Mouse (Mus musculus): ENCODE measurements around the gene Palm. TPM values are rescaled to one million over a fixed set of nuclear protein-coding genes. Genes with fewer than 3 reads are reported as not detected.
A peak's percentile ranks its signal among the peaks of the same experiment; 100 is the strongest.

Palm gene
- polyA plus RNA-seq, 1 experiment from 2014 or later, result 132 TPM

DNA sequence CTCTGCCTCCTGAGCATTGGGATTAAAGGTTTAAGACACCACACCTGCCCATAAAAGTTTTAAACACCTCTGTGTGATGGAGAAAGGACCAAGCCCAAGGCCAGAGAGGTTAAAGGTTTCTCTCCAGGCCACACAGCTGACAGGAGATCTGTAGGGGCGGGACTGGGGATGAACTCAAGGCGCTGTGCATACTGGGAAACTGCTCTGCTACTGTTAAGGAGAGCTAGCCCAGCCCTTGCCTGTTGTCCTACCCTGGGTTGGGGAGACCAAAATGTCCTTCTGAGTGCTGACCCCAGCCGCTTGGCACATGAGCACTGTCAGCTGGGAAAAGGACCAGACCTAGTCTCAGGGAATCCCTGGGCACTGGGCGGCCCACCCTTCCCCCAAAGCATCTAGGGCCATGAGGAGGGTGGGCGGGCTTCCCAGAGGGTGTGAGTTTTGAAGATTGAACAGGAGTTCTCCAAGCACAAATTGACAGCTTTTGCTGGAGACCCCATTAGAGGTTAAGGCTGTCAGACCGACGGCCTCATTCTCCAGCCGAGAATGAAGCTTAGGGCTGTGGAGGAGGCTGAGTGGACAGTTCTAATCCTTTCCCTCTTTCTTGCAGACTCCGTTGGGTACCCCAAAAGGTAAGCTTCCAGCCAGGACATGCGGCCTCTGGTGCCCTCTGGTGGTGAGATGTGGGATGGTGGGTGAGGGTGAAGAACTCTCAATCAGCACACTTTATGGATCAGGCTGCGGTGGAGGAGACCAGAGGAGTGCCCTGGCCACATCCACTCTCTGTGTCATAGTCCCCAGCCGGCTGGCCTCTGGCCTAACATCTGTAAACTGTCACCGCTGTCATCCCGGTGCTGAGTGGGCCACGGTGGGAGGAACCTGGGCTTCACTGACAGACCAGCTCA lies 18.6 kb downstream of the Palm start:
- WGBS, result 34% methylated on average over 15 of the region's 15 CpGs
- peaks cover 4% of the 10 kb centered on the region; the same call in 1 of the 2 replicates for H3K36me3 ChIP-seq (ENCODE audit: control insufficient read depth, insufficient read depth, low read length)
- no peak overlapping the region for H3K9ac ChIP-seq (ENCODE audit: low read depth, low read length)

GRCm38 (mm10) chr10:79814271-79814842 lies 21.0 kb downstream of the Palm start:
- 85% methylated on average over 5 of the region's 5 CpGs for WGBS
- Histone ChIP-seq H3K4me2 (replicated peaks; ENCODE audit: low read depth, low read length) (no peak overlapping the region), H3K4me1 (replicated peaks; ENCODE audit: control insufficient read depth, insufficient read depth, low read length) (no peaks in the 10 kb centered on the region), H3K36me3 (ENCODE audit: control insufficient read depth, insufficient read depth, low read length) (peaks cover 8% of the 10 kb centered on the region), H3K4me3 (ENCODE audit: low read depth, low read length) (no peak overlapping the region), H3K27me3 (ENCODE audit: control insufficient read depth, insufficient read depth, low read length) (no peaks in the 10 kb centered on the region), H3K27ac (ENCODE audit: low read depth, low read length) (no peak overlapping the region), H3K9me3 (ENCODE audit: control insufficient read depth, low read length) (no peaks in the 10 kb centered on the region), H3K9ac (ENCODE audit: low read depth, low read length) (no peak overlapping the region)
- ATAC-seq (ENCODE audit: low FRiP score) (no peak), DNase-seq (ENCODE audit: low spot score) (no peak)

More for the DNA sequence above, 18.6 kb downstream of the Palm start:
- H3K4me1 ChIP-seq (replicated peaks; ENCODE audit: control insufficient read depth, insufficient read depth, low read length), result no peaks in the 10 kb centered on the region
- H3K27me3 ChIP-seq (ENCODE audit: control insufficient read depth, insufficient read depth, low read length), result no peaks in the 10 kb centered on the region
- ATAC-seq (ENCODE audit: low FRiP score) (peak; percentile 63), DNase-seq (ENCODE audit: low spot score) (peak; percentile 89)
- H3K4me2 ChIP-seq (replicated peaks; ENCODE audit: low read depth, low read length), result no peak overlapping the region
- H3K27ac ChIP-seq (ENCODE audit: low read depth, low read length), result peak overlapping the region; percentile 40; the same call in 1 of the 2 replicates
- no peak overlapping the region for H3K4me3 ChIP-seq (ENCODE audit: low read depth, low read length)
- no peaks in the 10 kb centered on the region for H3K9me3 ChIP-seq (ENCODE audit: control insufficient read depth, low read length)

- H3K27ac ChIP-seq (ENCODE audit: low read depth, low read length), result no peak overlapping the region
- H3K4me3 ChIP-seq (ENCODE audit: low read depth, low read length), result no peak overlapping the region
- no peak overlapping the region for H3K9ac ChIP-seq (ENCODE audit: low read depth, low read length)
- H3K36me3 ChIP-seq (ENCODE audit: control insufficient read depth, insufficient read depth, low read length), result peaks cover 13% of the 10 kb centered on the region
- no peak overlapping the region for H3K4me2 ChIP-seq (replicated peaks; ENCODE audit: low read depth, low read length)
- no peaks in the 10 kb centered on the region for H3K27me3 ChIP-seq (ENCODE audit: control insufficient read depth, insufficient read depth, low read length)
- ATAC-seq (ENCODE audit: low FRiP score) (no peak), DNase-seq (ENCODE audit: low spot score) (no peak)
- H3K4me1 ChIP-seq (replicated peaks; ENCODE audit: control insufficient read depth, insufficient read depth, low read length), result no peaks in the 10 kb centered on the region
- no peaks in the 10 kb centered on the region for H3K9me3 ChIP-seq (ENCODE audit: control insufficient read depth, low read length)
- 84% methylated on average over 12 of the region's 12 CpGs for whole genome bisulfite sequencing
Measured at GRCm38 (mm10) chr10:79815671-79816494, 22.5 kb downstream of the Palm start.

DNA sequence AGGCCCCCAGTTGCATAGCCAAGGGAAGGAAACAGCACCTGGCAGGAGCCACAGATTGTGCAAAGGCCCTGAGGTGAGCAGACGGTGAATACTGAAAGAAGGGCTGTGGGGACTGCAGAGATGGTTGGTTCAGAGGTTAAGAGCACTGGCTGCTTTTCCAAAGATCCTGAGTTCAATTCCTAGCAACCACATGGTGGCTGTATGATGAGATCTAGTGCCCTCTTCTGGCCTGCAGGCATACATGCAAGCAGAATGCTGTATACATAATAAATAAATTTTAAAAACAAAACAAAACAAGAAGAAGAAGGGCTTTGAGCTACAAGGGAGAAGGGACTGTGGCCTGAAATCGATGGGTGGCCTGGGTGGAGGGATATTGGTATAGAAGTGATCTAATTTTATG lies 23.7 kb downstream of the Palm start:
- H3K27ac ChIP-seq (ENCODE audit: low read depth, low read length), result no peak overlapping the region
- no peak overlapping the region for H3K9ac ChIP-seq (ENCODE audit: low read depth, low read length)
- peaks cover 9% of the 10 kb centered on the region for H3K36me3 ChIP-seq (ENCODE audit: control insufficient read depth, insufficient read depth, low read length)
- no peak overlapping the region for H3K4me3 ChIP-seq (ENCODE audit: low read depth, low read length)
- no peaks in the 10 kb centered on the region for H3K4me1 ChIP-seq (replicated peaks; ENCODE audit: control insufficient read depth, insufficient read depth, low read length)
- no peaks in the 10 kb centered on the region for H3K27me3 ChIP-seq (ENCODE audit: control insufficient read depth, insufficient read depth, low read length)
- ATAC-seq (ENCODE audit: low FRiP score) (no peak), DNase-seq (ENCODE audit: low spot score) (no peak)
- no peak overlapping the region for H3K4me2 ChIP-seq (replicated peaks; ENCODE audit: low read depth, low read length)
- no peaks in the 10 kb centered on the region for H3K9me3 ChIP-seq (ENCODE audit: control insufficient read depth, low read length)
- WGBS, result 76% methylated on average over 2 of the region's 2 CpGs

GRCm38 (mm10) chr10:79818225-79818624 lies 24.9 kb downstream of the Palm start:
- Histone ChIP-seq H3K4me2 (replicated peaks; ENCODE audit: low read depth, low read length) (no peak overlapping the region), H3K4me1 (replicated peaks; ENCODE audit: control insufficient read depth, insufficient read depth, low read length) (peaks cover 4% of the 10 kb centered on the region; the same call in 1 of the 2 replicates), H3K4me3 (ENCODE audit: low read depth, low read length) (no peak overlapping the region), H3K9ac (ENCODE audit: low read depth, low read length) (no peak overlapping the region), H3K27me3 (ENCODE audit: control insufficient read depth, insufficient read depth, low read length) (no peaks in the 10 kb centered on the region), H3K36me3 (ENCODE audit: control insufficient read depth, insufficient read depth, low read length) (peaks cover 9% of the 10 kb centered on the region), H3K9me3 (ENCODE audit: control insufficient read depth, low read length) (no peaks in the 10 kb centered on the region), H3K27ac (ENCODE audit: low read depth, low read length) (no peak overlapping the region)
- ATAC-seq (ENCODE audit: low FRiP score) (no peak), DNase-seq (ENCODE audit: low spot score) (no peak)
- 66% methylated on average over 4 of the region's 4 CpGs for WGBS

GRCm38 (mm10) chr10:79819606-79820005 lies 26.2 kb downstream of the Palm start:
- Histone ChIP-seq H3K4me1 (replicated peaks; ENCODE audit: control insufficient read depth, insufficient read depth, low read length) (peaks cover 4% of the 10 kb centered on the region; the same call in 1 of the 2 replicates), H3K9me3 (ENCODE audit: control insufficient read depth, low read length) (no peaks in the 10 kb centered on the region), H3K27ac (ENCODE audit: low read depth, low read length) (no peak overlapping the region), H3K4me2 (replicated peaks; ENCODE audit: low read depth, low read length) (no peak overlapping the region), H3K9ac (ENCODE audit: low read depth, low read length) (no peak overlapping the region), H3K4me3 (ENCODE audit: low read depth, low read length) (no peak overlapping the region), H3K27me3 (ENCODE audit: control insufficient read depth, insufficient read depth, low read length) (no peaks in the 10 kb centered on the region), H3K36me3 (ENCODE audit: control insufficient read depth, insufficient read depth, low read length) (peaks cover 9% of the 10 kb centered on the region)
- ATAC-seq (ENCODE audit: low FRiP score) (no peak), DNase-seq (ENCODE audit: low spot score) (no peak)
- WGBS, result 92% methylated on average over 17 of the region's 17 CpGs

DNA sequence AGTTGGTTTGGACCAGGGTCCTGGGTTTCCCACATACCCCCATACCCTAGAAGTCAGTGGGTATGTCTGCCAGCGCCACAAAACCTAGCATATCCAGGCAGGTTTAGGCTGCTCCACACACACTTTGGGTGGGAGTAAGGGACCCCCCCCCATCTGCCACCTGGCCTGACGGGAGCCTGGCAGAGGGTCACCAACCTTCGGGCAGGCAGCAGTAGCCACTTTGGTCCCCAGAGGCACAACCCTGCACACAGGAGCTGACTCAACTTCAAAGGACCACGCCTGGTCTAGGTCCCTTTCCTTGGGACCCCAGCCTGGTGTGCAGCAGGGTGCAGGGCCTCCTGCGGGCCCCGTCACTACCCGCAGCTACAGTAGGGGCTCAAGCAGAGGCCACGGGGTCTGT lies 26.9 kb downstream of the Palm start:
- peaks cover 9% of the 10 kb centered on the region for H3K36me3 ChIP-seq (ENCODE audit: control insufficient read depth, insufficient read depth, low read length)
- no peak for DNase-seq (ENCODE audit: low spot score)
- 71% methylated on average over 8 of the region's 8 CpGs for whole genome bisulfite sequencing

DNA sequence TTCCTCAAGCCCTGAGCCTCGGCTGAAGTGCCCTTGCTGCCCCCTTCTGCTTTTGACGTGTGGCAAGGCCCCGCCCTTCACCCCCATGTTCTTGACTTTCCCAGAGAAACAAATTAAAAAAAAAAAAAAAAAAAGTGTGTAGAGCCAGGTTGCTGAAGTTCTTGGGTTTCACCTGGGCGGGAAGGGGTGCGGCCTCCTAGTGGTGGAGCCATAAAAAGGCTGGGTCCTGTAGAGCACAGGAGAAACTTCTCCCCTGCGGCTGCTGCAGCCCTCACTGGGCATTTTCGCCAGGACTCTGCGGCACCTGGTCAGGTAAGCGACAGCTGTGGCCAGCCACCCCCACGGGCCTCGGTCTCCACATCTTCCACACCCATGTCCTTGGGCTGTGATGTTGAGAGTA lies 27.4 kb downstream of the Palm start, which contains the start of gene Misp:
TSS of gene Misp (plus strand) at position 208 of the 400 bp plus-strand sequence.
- Histone ChIP-seq H3K4me2 (replicated peaks; ENCODE audit: low read depth, low read length) (no peak within 1 kb of the TSS), H3K9ac (ENCODE audit: low read depth, low read length) (no peak within 1 kb of the TSS), H3K27me3 (ENCODE audit: control insufficient read depth, insufficient read depth, low read length) (no peaks in the 10 kb centered on the region), H3K27ac (ENCODE audit: low read depth, low read length) (no peak within 1 kb of the TSS), H3K36me3 (ENCODE audit: control insufficient read depth, insufficient read depth, low read length) (peaks cover 9% of the 10 kb centered on the region), H3K4me3 (ENCODE audit: low read depth, low read length) (no peak within 1 kb of the TSS), H3K9me3 (ENCODE audit: control insufficient read depth, low read length) (no peaks in the 10 kb centered on the region), H3K4me1 (replicated peaks; ENCODE audit: control insufficient read depth, insufficient read depth, low read length) (peaks cover 4% of the 10 kb centered on the region; the same call in 1 of the 2 replicates)
- DNase-seq (ENCODE audit: low spot score) (no peak), ATAC-seq (ENCODE audit: low FRiP score) (no peak)
- 67% methylated on average over 11 of the region's 11 CpGs for WGBS

More for the DNA sequence above, 26.9 kb downstream of the Palm start:
- H3K4me2 ChIP-seq (replicated peaks; ENCODE audit: low read depth, low read length), result no peak overlapping the region
- no peak overlapping the region for H3K4me3 ChIP-seq (ENCODE audit: low read depth, low read length)
- H3K27me3 ChIP-seq (ENCODE audit: control insufficient read depth, insufficient read depth, low read length), result no peaks in the 10 kb centered on the region
- H3K4me1 ChIP-seq (replicated peaks; ENCODE audit: control insufficient read depth, insufficient read depth, low read length), result peaks cover 4% of the 10 kb centered on the region; the same call in 1 of the 2 replicates
- no peaks in the 10 kb centered on the region for H3K9me3 ChIP-seq (ENCODE audit: control insufficient read depth, low read length)
- no peak overlapping the region for H3K27ac ChIP-seq (ENCODE audit: low read depth, low read length)
- H3K9ac ChIP-seq (ENCODE audit: low read depth, low read length), result no peak overlapping the region
- no peak for ATAC-seq (ENCODE audit: low FRiP score)
